Mouse (Mus musculus): ENCODE results near the gene Gm45785. TPM values are rescaled to one million over a fixed set of nuclear protein-coding genes. Genes with fewer than 3 reads are reported as not detected.
A peak's percentile ranks its signal among the peaks of the same experiment; 100 is the strongest.

Gm45785 gene
- polyA plus RNA-seq, 1 experiment from 2014 or later, result not detected

DNA sequence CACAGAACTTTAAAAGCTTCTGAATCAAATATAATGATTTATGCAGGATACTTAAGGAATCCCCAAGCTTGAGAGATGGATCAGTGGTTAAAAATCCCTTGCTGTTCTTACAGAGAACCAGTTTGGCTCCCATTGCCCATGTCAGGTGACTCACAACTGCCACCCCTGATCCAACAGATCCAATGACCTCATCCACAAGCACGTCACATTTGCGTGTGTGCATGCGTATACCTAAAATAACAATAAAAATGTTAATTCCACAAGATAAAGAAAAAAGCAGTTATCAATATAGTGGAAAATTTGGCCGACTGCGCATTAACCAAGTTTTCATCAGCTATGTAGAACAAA is 34.9 kb downstream of the Gm45785 start:
- Histone ChIP-seq H3K27me3 (peaks cover 8% of the 10 kb centered on the region; the same call in 1 of the 2 replicates), H3K27ac (no peak overlapping the region), H3K36me3 (no peaks in the 10 kb centered on the region), H3K9ac (peak overlapping the region; percentile 69), H3K9me3 (no peaks in the 10 kb centered on the region), H3K4me2 (peak overlapping the region; percentile 82), H3K4me3 (peak overlapping the region; percentile 55), H3K4me1 (peaks cover 4% of the 10 kb centered on the region)
- 47% methylated on average over 5 of the region's 5 CpGs for whole genome bisulfite sequencing
- ATAC-seq (ENCODE audit: insufficient number of reproducible peaks, insufficient read depth, low FRiP score, low TSS enrichment, low read depth), result no peak

GRCm38 (mm10) chr7:140820173-140820572 is 36.0 kb downstream of the Gm45785 start:
- Histone ChIP-seq H3K4me1 (peaks cover 4% of the 10 kb centered on the region), H3K9me3 (no peaks in the 10 kb centered on the region), H3K9ac (no peak overlapping the region), H3K36me3 (no peaks in the 10 kb centered on the region), H3K27me3 (peaks cover 8% of the 10 kb centered on the region; the same call in 1 of the 2 replicates), H3K4me3 (no peak overlapping the region), H3K4me2 (no peak overlapping the region), H3K27ac (no peak overlapping the region)
- 78% methylated on average over 4 of the region's 4 CpGs for WGBS
- ATAC-seq (ENCODE audit: insufficient number of reproducible peaks, insufficient read depth, low FRiP score, low TSS enrichment, low read depth), result no peak

DNA sequence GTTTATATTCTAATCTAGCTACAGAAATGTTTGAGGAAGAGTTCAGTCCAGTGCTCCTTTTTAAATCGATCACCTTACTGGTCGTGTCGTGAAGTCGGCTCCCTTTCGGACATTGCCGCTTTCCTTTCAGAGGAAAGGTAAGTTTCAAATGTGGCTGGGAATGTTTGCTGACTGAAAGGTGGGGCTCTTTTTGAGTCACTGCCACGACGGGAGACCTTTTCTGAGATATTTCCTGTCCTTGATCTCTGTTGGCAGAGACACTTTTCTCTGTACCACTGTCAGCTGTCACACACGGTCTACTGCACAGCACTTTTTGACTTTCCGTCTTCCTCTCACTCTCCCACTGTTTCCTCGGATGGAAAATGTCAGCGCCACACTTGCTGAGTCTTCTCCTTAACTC is 43.3 kb downstream of the Gm45785 start:
- Histone ChIP-seq H3K4me1 (no peaks in the 10 kb centered on the region), H3K27me3 (no peaks in the 10 kb centered on the region), H3K4me2 (no peak overlapping the region), H3K36me3 (peaks cover 19% of the 10 kb centered on the region), H3K9me3 (no peaks in the 10 kb centered on the region), H3K4me3 (no peak overlapping the region), H3K9ac (no peak overlapping the region), H3K27ac (no peak overlapping the region)
- ATAC-seq (ENCODE audit: insufficient number of reproducible peaks, insufficient read depth, low FRiP score, low TSS enrichment, low read depth), result no peak
- WGBS, result 91% methylated on average over 12 of the region's 12 CpGs

- no peaks in the 10 kb centered on the region for H3K27me3 ChIP-seq
- no peak overlapping the region for H3K4me3 ChIP-seq
- no peak overlapping the region for H3K4me2 ChIP-seq
- no peaks in the 10 kb centered on the region for H3K4me1 ChIP-seq
- no peak overlapping the region for H3K9ac ChIP-seq
- no peak for ATAC-seq (ENCODE audit: insufficient number of reproducible peaks, insufficient read depth, low FRiP score, low TSS enrichment, low read depth)
- WGBS, result 91% methylated on average over 13 of the region's 13 CpGs
- peaks cover 19% of the 10 kb centered on the region for H3K36me3 ChIP-seq
- no peak overlapping the region for H3K27ac ChIP-seq
- no peaks in the 10 kb centered on the region for H3K9me3 ChIP-seq
Observed at GRCm38 (mm10) chr7:140811714-140812113, 44.4 kb downstream of the Gm45785 start.

GRCm38 (mm10) chr7:140810496-140810895 is 45.6 kb downstream of the Gm45785 start:
- ATAC-seq (ENCODE audit: insufficient number of reproducible peaks, insufficient read depth, low FRiP score, low TSS enrichment, low read depth), result no peak
- H3K36me3 ChIP-seq, result peaks cover 19% of the 10 kb centered on the region
- H3K27me3 ChIP-seq, result no peaks in the 10 kb centered on the region
- H3K4me3 ChIP-seq, result no peak overlapping the region
- H3K4me1 ChIP-seq, result no peaks in the 10 kb centered on the region
- no peak overlapping the region for H3K27ac ChIP-seq
- WGBS, result 87% methylated on average over 6 of the region's 6 CpGs
- no peaks in the 10 kb centered on the region for H3K9me3 ChIP-seq
- H3K9ac ChIP-seq, result no peak overlapping the region
- H3K4me2 ChIP-seq, result no peak overlapping the region

DNA sequence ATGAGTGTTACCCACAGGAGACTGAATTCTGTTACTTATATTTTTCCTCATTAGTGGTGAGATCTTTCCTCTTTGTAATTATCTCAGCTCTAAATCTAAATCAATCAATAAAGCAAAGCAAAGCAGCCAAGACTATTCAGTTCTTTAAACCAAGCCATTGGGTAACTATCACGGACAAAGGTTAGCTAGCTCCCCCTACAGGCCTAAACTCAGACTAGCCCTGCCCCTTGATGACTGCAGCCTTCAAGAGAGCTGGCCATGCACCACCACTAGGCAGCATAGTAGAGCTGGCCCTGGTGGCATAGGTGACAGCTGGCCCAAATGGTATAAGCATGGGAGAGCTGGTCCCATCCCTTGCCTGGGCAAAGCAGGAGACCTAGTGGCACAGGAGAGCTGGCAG is 50.4 kb downstream of the Gm45785 start:
- no peak overlapping the region for H3K4me3 ChIP-seq
- H3K4me1 ChIP-seq, result no peaks in the 10 kb centered on the region
- no peak overlapping the region for H3K9ac ChIP-seq
- H3K27ac ChIP-seq, result no peak overlapping the region
- peaks cover 5% of the 10 kb centered on the region; the same call in 1 of the 2 replicates for H3K36me3 ChIP-seq
- WGBS, result 6% methylated on average over 1 of the region's 1 CpGs
- H3K4me2 ChIP-seq, result no peak overlapping the region
- ATAC-seq (ENCODE audit: insufficient number of reproducible peaks, insufficient read depth, low FRiP score, low TSS enrichment, low read depth), result no peak
- no peaks in the 10 kb centered on the region for H3K9me3 ChIP-seq
- no peaks in the 10 kb centered on the region for H3K27me3 ChIP-seq

GRCm38 (mm10) chr7:140802629-140803028 is 53.5 kb downstream of the Gm45785 start:
- Histone ChIP-seq H3K4me2 (no peak overlapping the region), H3K27me3 (no peaks in the 10 kb centered on the region), H3K4me1 (no peaks in the 10 kb centered on the region), H3K27ac (no peak overlapping the region), H3K9me3 (no peaks in the 10 kb centered on the region), H3K36me3 (no peaks in the 10 kb centered on the region), H3K4me3 (no peak overlapping the region), H3K9ac (no peak overlapping the region)
- no peak for ATAC-seq (ENCODE audit: insufficient number of reproducible peaks, insufficient read depth, low FRiP score, low TSS enrichment, low read depth)
- 71% methylated on average over 6 of the region's 6 CpGs for WGBS

- no peak overlapping the region for H3K4me3 ChIP-seq
- no peak overlapping the region for H3K9ac ChIP-seq
- no peaks in the 10 kb centered on the region for H3K4me1 ChIP-seq
- peak; percentile 43; the same call in 1 of the 2 replicates for ATAC-seq (ENCODE audit: insufficient number of reproducible peaks, insufficient read depth, low FRiP score, low TSS enrichment, low read depth)
- H3K4me2 ChIP-seq, result no peak overlapping the region
- WGBS, result 62% methylated on average over 2 of the region's 2 CpGs
- H3K27me3 ChIP-seq, result no peaks in the 10 kb centered on the region
- no peaks in the 10 kb centered on the region for H3K9me3 ChIP-seq
- H3K27ac ChIP-seq, result no peak overlapping the region
- no peaks in the 10 kb centered on the region for H3K36me3 ChIP-seq
Observed at GRCm38 (mm10) chr7:140798212-140798611, 57.9 kb downstream of the Gm45785 start.

DNA sequence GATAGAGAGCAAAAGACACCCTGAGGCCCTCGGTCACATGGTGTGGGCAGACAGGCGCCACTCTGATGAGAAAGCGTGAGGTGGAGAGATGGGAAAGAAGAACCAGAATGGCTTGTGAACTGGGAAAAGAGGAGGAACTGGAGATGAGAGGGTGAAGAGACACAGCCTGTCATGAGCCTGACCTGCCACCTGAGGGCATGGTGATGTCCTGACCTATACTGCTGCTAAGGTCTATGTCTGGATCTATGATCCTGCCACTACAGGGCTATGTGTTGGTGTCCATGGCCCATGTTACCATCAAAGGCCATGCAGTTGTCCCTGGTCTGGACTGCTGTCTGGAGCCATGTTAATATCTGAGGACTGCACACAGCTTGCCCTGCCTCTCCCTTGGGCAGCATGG is 58.5 kb downstream of the Gm45785 start:
- no peaks in the 10 kb centered on the region for H3K27me3 ChIP-seq
- H3K4me1 ChIP-seq, result no peaks in the 10 kb centered on the region
- H3K4me2 ChIP-seq, result no peak overlapping the region
- no peaks in the 10 kb centered on the region for H3K9me3 ChIP-seq
- no peak overlapping the region for H3K27ac ChIP-seq
- no peaks in the 10 kb centered on the region for H3K36me3 ChIP-seq
- no peak for ATAC-seq (ENCODE audit: insufficient number of reproducible peaks, insufficient read depth, low FRiP score, low TSS enrichment, low read depth)
- H3K4me3 ChIP-seq, result no peak overlapping the region
- WGBS, result 90% methylated on average over 3 of the region's 3 CpGs
- no peak overlapping the region for H3K9ac ChIP-seq

DNA sequence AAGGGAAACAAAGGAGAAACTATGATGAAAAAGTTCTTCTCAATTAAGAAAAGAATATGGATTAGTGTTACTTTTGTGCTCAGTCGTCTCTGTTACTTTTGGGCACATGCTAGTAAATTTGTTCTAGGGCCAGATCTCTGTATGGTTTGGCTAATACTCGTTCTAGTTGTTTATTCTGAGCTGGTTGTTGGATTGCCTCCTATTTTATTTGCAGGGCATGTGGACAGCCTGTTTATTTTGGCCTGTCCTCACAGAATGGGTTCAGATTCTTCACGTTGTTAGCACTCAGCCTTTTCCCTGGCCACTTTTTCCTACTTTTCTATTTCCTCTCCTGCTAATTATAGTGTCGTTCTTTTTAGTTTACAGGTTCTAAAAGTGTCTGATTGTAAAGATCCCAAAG is 62.6 kb downstream of the Gm45785 start:
- H3K4me2 ChIP-seq, result no peak overlapping the region
- no peaks in the 10 kb centered on the region for H3K4me1 ChIP-seq
- no peaks in the 10 kb centered on the region for H3K36me3 ChIP-seq
- whole genome bisulfite sequencing, result 70% methylated on average over 4 of the region's 4 CpGs
- H3K27me3 ChIP-seq, result no peaks in the 10 kb centered on the region
- H3K9me3 ChIP-seq, result no peaks in the 10 kb centered on the region
- no peak overlapping the region for H3K9ac ChIP-seq
- no peak for ATAC-seq (ENCODE audit: insufficient number of reproducible peaks, insufficient read depth, low FRiP score, low TSS enrichment, low read depth)
- no peak overlapping the region for H3K27ac ChIP-seq
- no peak overlapping the region for H3K4me3 ChIP-seq

DNA sequence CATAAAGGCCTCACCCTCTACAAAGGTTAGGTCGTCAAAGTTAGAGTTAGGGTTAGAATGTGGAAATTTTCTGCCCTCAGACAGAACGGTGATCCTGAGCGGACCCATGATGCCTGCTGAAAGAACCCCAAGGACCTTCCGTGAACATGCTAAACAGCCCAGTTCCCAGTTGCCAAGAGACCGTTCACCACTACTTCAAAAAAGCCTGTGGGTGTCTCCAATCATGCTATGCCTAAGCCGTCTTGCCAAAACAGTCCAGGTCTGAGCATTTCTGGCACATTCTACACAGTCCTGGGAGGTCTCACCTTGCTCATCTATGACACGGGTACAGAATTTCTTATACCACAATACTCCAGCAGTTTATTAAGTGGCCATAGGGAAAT is 68.1 kb downstream of the Gm45785 start:
- H3K9ac ChIP-seq, result no peak overlapping the region
- H3K4me3 ChIP-seq, result no peak overlapping the region
- no peak overlapping the region for H3K27ac ChIP-seq
- ATAC-seq (ENCODE audit: insufficient number of reproducible peaks, insufficient read depth, low FRiP score, low TSS enrichment, low read depth), result no peak
- H3K36me3 ChIP-seq, result no peaks in the 10 kb centered on the region
- H3K9me3 ChIP-seq, result no peaks in the 10 kb centered on the region
- no peaks in the 10 kb centered on the region for H3K27me3 ChIP-seq
- no peaks in the 10 kb centered on the region for H3K4me1 ChIP-seq
- no peak overlapping the region for H3K4me2 ChIP-seq
- 85% methylated on average over 7 of the region's 7 CpGs for WGBS

DNA sequence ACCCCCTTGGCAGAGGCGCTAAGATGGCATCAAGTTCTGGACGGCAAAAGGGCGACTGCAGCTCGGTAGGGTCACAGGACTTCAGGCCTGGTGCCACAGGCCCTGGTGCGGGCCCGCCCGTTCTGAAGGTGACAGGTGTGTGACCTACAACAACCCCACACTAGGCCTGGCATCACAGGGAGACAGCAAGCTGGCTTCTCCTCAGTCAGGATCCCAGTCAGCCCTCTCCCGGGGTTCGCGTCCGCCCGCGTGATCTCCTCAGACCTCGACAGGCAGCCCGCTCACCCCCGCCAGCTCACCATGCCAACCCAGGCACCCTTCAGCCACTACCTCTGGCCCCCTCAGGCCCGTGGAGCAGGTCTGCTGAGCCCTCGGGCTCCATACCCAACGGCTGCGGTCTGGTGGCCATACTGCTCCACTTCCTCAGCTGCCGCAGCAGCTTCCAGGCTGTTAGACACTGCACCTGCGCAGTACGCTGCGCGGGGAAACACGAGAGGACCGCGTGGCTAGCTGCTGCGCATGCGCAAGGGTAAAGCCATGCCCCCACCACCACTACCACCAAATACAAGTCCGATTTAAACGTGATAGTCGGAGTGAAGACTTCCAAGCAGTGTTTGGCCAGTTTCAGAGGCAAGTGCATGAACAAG is 68.6 kb downstream of the Gm45785 start, which contains the start of gene Syce1:
Syce1 (minus strand) TSS at position 447 of the 647 bp plus-strand sequence.
- Histone ChIP-seq H3K27ac (no peak within 1 kb of the TSS), H3K4me3 (no peak within 1 kb of the TSS), H3K36me3 (no peaks in the 10 kb centered on the region), H3K4me2 (no peak within 1 kb of the TSS), H3K9ac (no peak within 1 kb of the TSS), H3K9me3 (no peaks in the 10 kb centered on the region), H3K27me3 (no peaks in the 10 kb centered on the region), H3K4me1 (no peaks in the 10 kb centered on the region)
- 83% methylated on average over 33 of the region's 33 CpGs for WGBS
- no peak for ATAC-seq (ENCODE audit: insufficient number of reproducible peaks, insufficient read depth, low FRiP score, low TSS enrichment, low read depth)

Data from embryonic facial prominence, embryonic 13.5 days (tissue).